Mouse (Mus musculus) CH12.LX (cell line): ENCODE data around the gene Fam183b. TPM values are rescaled to one million over a fixed set of nuclear protein-coding genes. Genes with fewer than 3 reads are reported as not detected.

Source experiments
- DNase-seq: peaks from one replicate; pipeline ENCODE4 v3.0.0-alpha.2; 2013; ENCODE audit errors: extremely low read depth
- H3K27ac ChIP-seq: 2 replicates; pipeline ENCODE4 v1.5.1; 2012; ENCODE audit warnings: low read depth, mild to moderate bottlenecking, control low read depth, moderate library complexity; ENCODE audit not compliant: insufficient read depth
- H3K27me3 ChIP-seq: replicated peaks from 2 replicates; pipeline ENCODE3; 2012; ENCODE audit warnings: inconsistent platforms
- H3K36me3 ChIP-seq, 2 experiments: replicated peaks in 1 of 2; 2 replicates each; pipeline versions ENCODE3 to v1.6.1; 2012; ENCODE audit warnings: inconsistent platforms in 1 of 2, low read length in 1 of 2, mild to moderate bottlenecking in 1 of 2, mixed read lengths in 1 of 2, moderate library complexity in 1 of 2; ENCODE audit not compliant: control insufficient read depth in 1 of 2, insufficient read depth in 1 of 2
- H3K4me1 ChIP-seq, 2 experiments: 2 replicates each; pipeline ENCODE4 v1.6.1; 2012; ENCODE audit warnings: inconsistent platforms in 1 of 2, moderate library complexity in 1 of 2; ENCODE audit not compliant: insufficient read depth in 2 of 2, control insufficient read depth in 1 of 2
- H3K4me2 ChIP-seq: 2 replicates; pipeline ENCODE4 v1.6.1; 2012; ENCODE audit warnings: low read depth, mild to moderate bottlenecking, control low read depth; ENCODE audit not compliant: poor library complexity, insufficient read depth, severe bottlenecking
- H3K4me3 ChIP-seq, 3 experiments: fragments of 150-350 bp in 1 of 3; sonication (generic) in 1 of 3; replicated peaks in 1 of 3; 2 replicates each; pipeline versions ENCODE3 to v1.5.1; 2011 to 2012; ENCODE audit warnings: low read depth in 2 of 3, low read length in 2 of 3, mild to moderate bottlenecking in 2 of 3, moderate library complexity in 2 of 3, control low read depth in 1 of 3, improper control_type of control experiment in 1 of 3, inconsistent platforms in 1 of 3, mixed read lengths in 1 of 3; ENCODE audit not compliant: poor library complexity in 1 of 3
- H3K79me2 ChIP-seq: replicated peaks from 2 replicates; pipeline ENCODE4 v1.6.1; 2012; ENCODE audit warnings: mild to moderate bottlenecking, moderate library complexity; ENCODE audit not compliant: control insufficient read depth, poor library complexity, insufficient read depth, severe bottlenecking; ENCODE audit errors: extremely low read depth
- H3K9ac ChIP-seq: 2 replicates; pipeline ENCODE4 v1.6.1; 2012; ENCODE audit warnings: low read depth, mild to moderate bottlenecking, control low read depth, moderate library complexity; ENCODE audit not compliant: insufficient read depth
- H3K9me3 ChIP-seq: replicated peaks from 2 replicates; pipeline ENCODE3; 2012; ENCODE audit warnings: low read length, inconsistent platforms, mixed read lengths
- BHLHE40 ChIP-seq: IDR thresholded peaks from 2 replicates; pipeline ENCODE4 v1.6.1; 2011; ENCODE audit warnings: mild to moderate bottlenecking, low read depth, low read length, improper control_type of control experiment
- CHD1 ChIP-seq: IDR thresholded peaks from 2 replicates; pipeline ENCODE4 v1.6.1; 2012; ENCODE audit warnings: low read depth, low read length, improper control_type of control experiment, inconsistent platforms
- CHD2 ChIP-seq: IDR thresholded peaks from 2 replicates; pipeline ENCODE4 v1.6.1; 2011; ENCODE audit warnings: low read length, improper control_type of control experiment
- CTCF ChIP-seq, 2 experiments: IDR thresholded peaks in 1 of 2; conservative IDR thresholded peaks in 1 of 2; 2 replicates each; pipeline ENCODE4 v1.5.1; 2011 to 2012; ENCODE audit warnings: low read depth in 2 of 2, low read length in 2 of 2, improper control_type of control experiment in 1 of 2, inconsistent platforms in 1 of 2, mild to moderate bottlenecking in 1 of 2, moderate library complexity in 1 of 2
- ELF1 ChIP-seq: IDR thresholded peaks from 2 replicates; pipeline ENCODE4 v1.6.1; 2014; ENCODE audit warnings: low read depth, mild to moderate bottlenecking, inconsistent platforms, low read length, improper control_type of control experiment
- EP300 ChIP-seq: IDR thresholded peaks from 2 replicates; pipeline ENCODE4 v1.6.1; 2011; ENCODE audit warnings: low read length, improper control_type of control experiment
- GABPA ChIP-seq: IDR thresholded peaks from 2 replicates; pipeline ENCODE4 v1.6.1; 2012; ENCODE audit warnings: low read depth, low read length, improper control_type of control experiment, inconsistent platforms; ENCODE audit not compliant: insufficient replicate concordance
- IRF4 ChIP-seq: IDR thresholded peaks from 2 replicates; pipeline ENCODE4 v1.6.1; 2014; ENCODE audit warnings: low read depth, mild to moderate bottlenecking, inconsistent platforms, low read length, improper control_type of control experiment
- JUND ChIP-seq: conservative IDR thresholded peaks from 2 replicates; pipeline ENCODE4 v1.6.1; 2011; ENCODE audit warnings: low read depth, low read length, improper control_type of control experiment
- KAT2A ChIP-seq: IDR thresholded peaks from 2 replicates; pipeline ENCODE4 v1.6.1; 2012; ENCODE audit warnings: low read length, improper control_type of control experiment, inconsistent platforms; ENCODE audit not compliant: insufficient replicate concordance
- MAZ ChIP-seq: IDR thresholded peaks from 2 replicates; pipeline ENCODE4 v1.6.1; 2012; ENCODE audit warnings: low read depth, mild to moderate bottlenecking, inconsistent platforms, low read length, improper control_type of control experiment, moderate library complexity
- MXI1 ChIP-seq: IDR thresholded peaks from 2 replicates; pipeline ENCODE4 v1.6.1; 2011; ENCODE audit warnings: mild to moderate bottlenecking, low read depth, low read length, improper control_type of control experiment
- MYC ChIP-seq: IDR thresholded peaks from 2 replicates; pipeline ENCODE4 v1.6.1; 2011; ENCODE audit warnings: low read depth, mild to moderate bottlenecking, improper control_type of control experiment, low read length
- NELFE ChIP-seq: IDR thresholded peaks from 2 replicates; pipeline ENCODE4 v1.6.1; 2011; ENCODE audit warnings: low read depth, low read length, improper control_type of control experiment
- NRF1 ChIP-seq: IDR thresholded peaks from 2 replicates; pipeline ENCODE4 v1.6.1; 2014; ENCODE audit warnings: low read depth, mild to moderate bottlenecking, inconsistent platforms, low read length, improper control_type of control experiment, moderate library complexity
- PAX5 ChIP-seq: IDR thresholded peaks from 2 replicates; pipeline ENCODE4 v1.6.1; 2012; ENCODE audit warnings: low read length, inconsistent platforms, mixed read lengths
- POLR2A ChIP-seq: IDR thresholded peaks from 2 replicates; pipeline ENCODE4 v1.6.1; 2011; ENCODE audit warnings: low read depth, mild to moderate bottlenecking, improper control_type of control experiment, low read length
- POLR2AphosphoS2 ChIP-seq: IDR thresholded peaks from 2 replicates; pipeline ENCODE4 v1.6.1; 2011; ENCODE audit warnings: low read depth, low read length, improper control_type of control experiment
- UBTF ChIP-seq: IDR thresholded peaks from 2 replicates; pipeline ENCODE4 v1.6.1; 2012; ENCODE audit warnings: low read depth, mild to moderate bottlenecking, inconsistent platforms, low read length, improper control_type of control experiment, moderate library complexity
- USF2 ChIP-seq: conservative IDR thresholded peaks from 2 replicates; pipeline ENCODE4 v1.6.1; 2011; ENCODE audit warnings: low read depth, low read length, improper control_type of control experiment
- ZC3H11A ChIP-seq: IDR thresholded peaks from 2 replicates; pipeline ENCODE4 v1.6.1; 2012; ENCODE audit warnings: low read depth, mild to moderate bottlenecking, inconsistent platforms, low read length, improper control_type of control experiment
- ZMIZ1 ChIP-seq: IDR thresholded peaks from 2 replicates; pipeline ENCODE4 v1.6.1; 2012; ENCODE audit warnings: low read depth, mild to moderate bottlenecking, inconsistent platforms, low read length, improper control_type of control experiment
- ZNF384 ChIP-seq: IDR thresholded peaks from 2 replicates; pipeline ENCODE4 v1.6.1; 2012; ENCODE audit warnings: low read depth, low read length, improper control_type of control experiment, inconsistent platforms
- dilution Hi-C: fragments of 300-500 bp; cut with MboI; formaldehyde crosslinking; loops from 2 replicates; pipeline ENCODE4 v1.14.3; 2020; ENCODE audit warnings: low sequenced_read_pairs; ENCODE audit not compliant: extremely low pct_unique_long_range_greater_than_20kb, extremely low pct_ligation_motif_present
- in situ Hi-C: fragments of 300-500 bp; cut with MboI; formaldehyde crosslinking; loops from 3 replicates; pipeline ENCODE4 v1.14.3; 2019; ENCODE audit warnings: low sequenced_read_pairs, low pct_ligation_motif_present, low pct_unique_long_range_greater_than_20kb, mixed read lengths
- polyA plus RNA-seq: library from polyadenylated mRNA; unstranded; fragments of >175 nt; gene quantifications from 2 replicates; pipeline ENCODE4 v1.2.1, GENCODE M21; 2012; ENCODE audit warnings: low read depth; ENCODE audit not compliant: insufficient read length
- total RNA-seq, 2 experiments: library from RNA; depleted of rRNA; stranded (reverse); fragments of 300-350 nt in 1 of 2; fragments of >200 nt in 1 of 2; gene quantifications; 2 replicates each; pipeline ENCODE4 v1.2.3; 2012 to 2014

Gene Fam183b
- total and polyA plus RNA-seq, 3 experiments: 0.72 TPM; not detected in 2

GRCm38 (mm10) chr11:58784182-58784581, 17.6 kb downstream of the Fam183b start:
- Histone ChIP-seq H3K9me3 (no peaks in the 10 kb centered on the region), H3K36me3 (no peaks in the 10 kb centered on the region), H3K4me1 (peaks cover 3 to 8% of the 10 kb centered on the region in 2 experiments), H3K9ac (no peak overlapping the region), H3K4me2 (no peak overlapping the region), H3K27ac (no peak overlapping the region), H3K79me2 (no peaks in the 10 kb centered on the region), H3K4me3 (no peak overlapping the region), H3K27me3 (no peaks in the 10 kb centered on the region)
- no peak for TF ChIP-seq UBTF
- TF ChIP-seq MAZ: no peak
- no peak for TF ChIP-seq BHLHE40
- TF ChIP-seq JUND: no peak
- no peak for TF ChIP-seq ZC3H11A
- TF ChIP-seq CTCF (conservative IDR thresholded peaks at IDR 0.05 in 1 of 2, IDR thresholded peaks at IDR 0.05 in 1 of 2; ENCODE audit: low read depth in 2 of 2, low read length in 2 of 2): no peak
- TF ChIP-seq CHD1: no peak
- TF ChIP-seq KAT2A: no peak
- no peak for TF ChIP-seq POLR2A
- no peak for TF ChIP-seq PAX5
- no peak for TF ChIP-seq NRF1
- no peak for TF ChIP-seq MYC
- no peak for TF ChIP-seq IRF4
- TF ChIP-seq MXI1: no peak
- TF ChIP-seq ZMIZ1: no peak
- TF ChIP-seq EP300: no peak
- no peak for TF ChIP-seq CHD2
- dilution Hi-C loops: no loop called here
- in situ Hi-C loops: no loop called here
- no peak for DNase-seq

- Histone ChIP-seq H3K79me2 (no peaks in the 10 kb centered on the region), H3K27me3 (no peaks in the 10 kb centered on the region), H3K4me1 (peaks cover 2 to 4% of the 10 kb centered on the region in 2 experiments; a peak in 2 of 4 replicates), H3K36me3 (no peaks in the 10 kb centered on the region), H3K4me3 (no peak within 1 kb of the TSS), H3K27ac (no peak within 1 kb of the TSS)
- in situ Hi-C loops (no loop called here), dilution Hi-C loops (no loop called here)
- no peak for DNase-seq
- TF ChIP-seq USF2 (no peak), ELF1 (no peak), ZNF384 (no peak), CHD2 (no peak), GABPA (no peak), POLR2AphosphoS2 (no peak), PAX5 (no peak), NELFE (no peak)
- TF ChIP-seq, all 38 proteins: peak for 0
- Histone ChIP-seq H3K9ac (no peak within 1 kb of the TSS), H3K4me2 (no peak within 1 kb of the TSS), H3K9me3 (no peaks in the 10 kb centered on the region)
These were observed 19.2 kb downstream of the Fam183b start, which contains the start of gene Olfr314 for GRCm38 (mm10) chr11:58782480-58783089. Olfr314 (plus strand) TSS chr11:58782952.
